Mouse (Mus musculus) embryo, embryonic 10.5 days (tissue): Measurements from ENCODE around the gene 2310050C09Rik.

Source experiments
- DNase-seq: peaks from one replicate; pipeline ENCODE4 v3.0.0-alpha.2; 2015; ENCODE audit warnings: low spot score

The 2310050C09Rik gene

DNA sequence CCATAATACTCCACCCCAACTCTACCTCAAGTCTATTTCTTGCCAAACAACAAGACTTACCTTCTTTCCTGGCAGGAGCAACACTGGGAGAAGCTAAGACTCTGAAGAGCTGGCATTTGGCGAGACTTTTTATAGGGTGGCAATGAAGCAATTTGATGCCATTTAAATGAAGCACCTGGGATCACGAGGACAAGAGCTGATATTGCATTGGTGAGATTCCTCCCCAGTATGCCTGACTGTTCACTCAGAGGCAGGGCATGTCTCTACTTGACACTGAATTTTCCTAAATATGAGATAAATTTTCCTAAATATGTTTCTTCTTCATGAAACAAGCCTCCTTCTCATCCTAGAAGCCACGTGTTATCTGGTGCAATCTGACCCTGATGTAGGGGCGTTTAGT is at the start of gene 2310050C09Rik:
Gene 2310050C09Rik (minus strand): TSS at position 101 of the 400 bp plus-strand sequence.
- no peak for DNase-seq

DNA sequence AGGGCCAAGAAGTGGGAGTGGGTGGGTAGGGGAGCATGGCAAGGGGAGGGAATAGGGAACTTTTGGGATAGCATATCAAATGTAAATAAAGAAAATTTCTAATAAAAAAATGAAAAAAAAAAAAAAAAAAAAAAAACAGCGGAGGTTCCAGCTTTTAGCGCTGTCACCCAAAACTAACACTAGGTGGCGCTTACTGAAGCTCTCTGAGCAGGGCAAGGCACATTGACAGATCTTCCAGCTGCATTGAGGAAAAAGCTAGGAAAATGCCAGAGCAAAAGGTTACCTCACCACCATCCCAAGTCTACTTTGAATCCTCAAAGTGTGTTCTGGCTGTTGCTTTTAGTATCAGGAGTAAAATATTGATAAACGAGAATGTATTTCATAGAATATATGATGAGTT is 37.6 kb upstream of the 2310050C09Rik start:
- DNase-seq: peak; percentile 65

DNA sequence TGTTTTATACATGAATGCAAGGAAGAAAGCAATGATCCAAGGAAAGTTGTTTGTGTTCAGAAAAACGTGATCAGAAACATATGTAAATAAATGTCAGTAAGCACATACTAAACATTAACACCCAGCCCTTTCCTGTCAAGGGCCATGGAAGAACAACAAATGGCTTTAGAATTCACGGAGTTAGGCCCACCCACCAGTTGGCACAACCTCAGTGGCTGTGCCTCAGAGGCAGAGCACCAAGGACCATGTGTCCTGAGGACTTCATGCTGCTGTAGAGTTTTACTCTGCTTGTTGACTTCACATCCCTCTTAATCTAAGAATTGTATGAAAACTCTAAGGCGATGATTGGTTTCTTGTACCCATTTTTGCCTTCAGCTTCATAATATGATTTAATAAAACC is 35.2 kb upstream of the 2310050C09Rik start:
- no peak for DNase-seq

DNA sequence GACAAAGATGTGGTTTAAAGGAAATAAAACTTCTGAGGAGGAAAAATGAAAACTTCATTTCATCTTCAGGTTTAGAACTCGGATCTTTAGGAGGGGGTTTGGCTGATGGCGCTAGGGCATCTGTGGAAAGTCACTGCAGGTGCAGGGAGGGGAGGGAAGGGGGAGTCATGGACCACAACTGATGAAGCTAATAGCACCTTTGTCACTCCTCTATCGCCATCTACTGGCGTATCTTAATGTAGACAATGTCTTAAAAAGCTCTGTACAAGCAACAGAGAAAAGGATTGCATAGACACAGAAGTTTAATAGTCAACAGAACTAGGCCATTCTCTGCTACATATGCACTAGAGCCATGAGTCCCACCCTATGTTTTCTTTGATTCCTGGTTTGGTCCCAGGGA is 33.6 kb upstream of the 2310050C09Rik start:
- DNase-seq: peak; percentile 66

DNA sequence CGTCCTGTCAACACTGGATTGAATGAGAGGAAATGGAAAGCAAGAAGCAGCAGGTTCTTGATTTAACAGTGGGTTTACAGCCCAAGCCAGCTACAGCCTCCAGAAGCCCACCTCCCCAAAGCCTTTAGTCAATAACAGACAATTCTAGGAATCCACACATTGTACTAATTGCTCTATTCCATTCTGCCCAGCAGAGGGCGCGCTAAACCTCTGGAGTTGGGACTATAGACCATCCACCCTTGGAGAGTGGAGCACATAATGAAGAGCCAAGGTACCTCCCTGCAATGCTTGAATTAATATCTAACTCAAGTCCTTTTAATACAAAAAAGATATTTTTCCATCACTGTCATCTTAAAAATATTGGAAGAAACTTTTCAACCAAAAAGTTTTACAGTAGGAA is 33.0 kb upstream of the 2310050C09Rik start:
- DNase-seq: peak; percentile 70

DNA sequence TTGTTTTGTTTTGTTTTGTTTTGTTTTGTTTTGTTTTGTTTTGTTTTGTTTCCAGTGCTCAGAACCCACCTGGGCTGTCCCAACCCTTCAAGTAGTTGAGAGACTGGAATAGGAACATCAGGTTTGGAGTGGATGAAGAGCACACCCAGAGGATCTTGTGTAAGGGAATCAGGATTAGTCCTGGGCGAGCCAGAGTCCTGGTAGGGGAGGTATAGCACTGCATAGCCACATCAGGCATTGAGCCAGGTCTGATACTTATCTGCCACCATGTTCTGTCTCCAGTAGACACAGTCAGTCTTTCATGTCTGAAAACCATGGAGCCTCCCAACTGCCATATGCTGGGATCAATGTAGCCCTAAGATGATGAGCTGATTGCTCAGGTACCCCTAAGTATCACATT is 24.5 kb upstream of the 2310050C09Rik start:
- DNase-seq: no peak

DNA sequence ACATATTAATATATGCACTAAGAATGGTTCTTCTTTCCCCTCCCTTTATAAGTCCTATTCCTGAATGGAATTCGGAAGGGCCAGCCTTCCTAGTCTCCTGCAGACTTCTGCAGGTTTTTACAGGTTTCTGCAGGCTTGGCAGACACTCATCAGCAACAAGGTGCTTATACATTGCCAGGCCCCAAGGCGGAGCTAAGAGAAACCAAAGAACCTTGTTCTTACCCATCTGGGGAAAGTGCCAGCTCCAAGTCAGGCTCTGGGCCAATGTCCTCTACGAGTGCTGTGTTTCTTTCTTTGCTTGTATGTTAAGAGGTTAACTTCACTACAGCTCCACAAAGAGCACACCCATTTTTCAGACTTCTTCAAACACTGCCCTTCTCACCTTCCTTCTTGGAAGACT is 24.0 kb upstream of the 2310050C09Rik start:
- DNase-seq: no peak

DNA sequence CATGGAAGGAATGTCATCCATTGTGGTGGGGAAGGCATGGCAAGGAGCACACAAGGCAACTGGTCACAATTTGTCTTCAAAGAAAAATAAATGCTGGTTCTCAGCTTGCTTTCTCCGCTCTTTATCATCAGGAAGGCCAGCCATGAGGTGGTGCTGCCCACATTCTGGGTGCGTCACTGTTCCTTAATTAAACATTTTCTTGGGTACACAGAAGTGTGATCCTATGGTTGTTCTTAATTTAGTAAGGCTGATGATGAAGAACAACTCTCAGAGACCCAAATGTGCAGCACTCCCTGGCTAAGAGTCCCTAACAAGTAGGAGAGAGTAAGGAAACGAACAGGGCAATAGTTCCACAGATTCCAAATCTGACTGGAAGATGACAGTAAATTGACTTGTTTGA is 4.2 kb upstream of the 2310050C09Rik start:
- DNase-seq: no peak

DNA sequence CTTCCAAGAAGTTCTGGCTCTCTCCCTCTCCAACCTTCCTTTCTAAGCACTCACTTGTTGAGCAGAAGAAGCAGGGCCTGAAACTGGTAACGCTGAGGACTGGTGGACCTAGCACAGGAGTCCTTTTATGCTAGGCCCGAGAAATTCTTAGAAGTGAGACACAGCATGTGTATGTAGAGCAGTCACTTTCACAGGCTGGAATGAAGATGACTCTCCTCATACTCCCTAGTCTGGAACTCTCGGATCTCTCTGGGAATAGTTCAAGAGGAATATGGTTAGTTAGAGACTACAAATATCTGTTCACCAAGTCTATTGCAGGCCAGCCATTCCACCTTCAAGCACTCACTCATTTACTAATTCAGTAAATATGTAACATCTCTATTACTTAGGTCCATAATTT is 18.8 kb downstream of the 2310050C09Rik start, which contains the start of gene Lce1l:
Gene Lce1l (minus strand): TSS at position 101 of the 400 bp plus-strand sequence.
- no peak for DNase-seq

DNA sequence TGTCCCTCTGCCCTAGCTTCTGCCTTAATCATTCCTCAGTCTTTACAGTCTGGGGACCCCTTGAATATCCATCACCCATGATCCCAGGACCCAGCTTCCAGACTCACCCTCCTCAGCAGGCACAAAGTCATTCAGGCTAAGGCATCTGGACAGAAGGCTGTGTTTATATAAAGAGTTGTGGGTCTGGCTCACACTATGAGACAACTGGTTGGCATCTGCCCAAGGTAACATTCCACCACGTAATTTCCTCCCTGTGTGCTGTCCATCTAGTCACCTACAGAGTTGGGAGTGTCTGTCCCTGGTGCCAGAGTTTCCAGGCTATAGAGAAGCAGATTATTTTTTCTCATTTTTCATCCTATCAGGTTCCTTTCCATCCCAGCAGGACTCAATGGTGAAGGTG is 42.9 kb downstream of the 2310050C09Rik start, which contains the start of gene Kprp:
Gene Kprp (minus strand): TSS at position 140 of the 400 bp plus-strand sequence.
- no peak for DNase-seq

DNA sequence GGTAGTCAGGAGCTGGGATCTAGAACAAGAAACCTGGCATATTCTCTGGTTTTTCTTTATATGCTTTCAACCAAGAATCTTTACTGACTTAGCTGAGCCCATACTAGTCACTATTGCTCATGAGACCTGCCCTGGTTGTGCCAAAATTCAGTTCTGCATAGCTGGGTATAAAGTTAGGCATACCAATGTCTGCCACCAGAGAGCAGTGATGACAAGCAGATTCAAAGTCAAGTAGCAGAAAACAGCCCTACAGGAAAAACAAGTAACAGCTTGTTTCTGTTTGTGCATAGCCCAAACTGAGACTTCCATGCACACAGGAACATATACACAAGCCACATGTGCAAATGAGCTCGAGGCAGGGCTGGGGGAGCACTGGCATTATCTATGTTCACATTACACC is 44.2 kb downstream of the 2310050C09Rik start:
- DNase-seq: no peak
